Mouse (Mus musculus) retina, postnatal 7 days (tissue): ENCODE data around the gene Rab22a.
"Not testable (repeated sequence)": the region's sequence is repeated elsewhere in the genome, so short reads cannot be mapped to it uniquely, and the experiment has no call there.

Experiments used
- DNase-seq: peaks from one replicate; pipeline ENCODE4 v3.0.0-alpha.2; 2012; ENCODE audit warnings: low read depth, low spot score

Rab22a gene

DNA sequence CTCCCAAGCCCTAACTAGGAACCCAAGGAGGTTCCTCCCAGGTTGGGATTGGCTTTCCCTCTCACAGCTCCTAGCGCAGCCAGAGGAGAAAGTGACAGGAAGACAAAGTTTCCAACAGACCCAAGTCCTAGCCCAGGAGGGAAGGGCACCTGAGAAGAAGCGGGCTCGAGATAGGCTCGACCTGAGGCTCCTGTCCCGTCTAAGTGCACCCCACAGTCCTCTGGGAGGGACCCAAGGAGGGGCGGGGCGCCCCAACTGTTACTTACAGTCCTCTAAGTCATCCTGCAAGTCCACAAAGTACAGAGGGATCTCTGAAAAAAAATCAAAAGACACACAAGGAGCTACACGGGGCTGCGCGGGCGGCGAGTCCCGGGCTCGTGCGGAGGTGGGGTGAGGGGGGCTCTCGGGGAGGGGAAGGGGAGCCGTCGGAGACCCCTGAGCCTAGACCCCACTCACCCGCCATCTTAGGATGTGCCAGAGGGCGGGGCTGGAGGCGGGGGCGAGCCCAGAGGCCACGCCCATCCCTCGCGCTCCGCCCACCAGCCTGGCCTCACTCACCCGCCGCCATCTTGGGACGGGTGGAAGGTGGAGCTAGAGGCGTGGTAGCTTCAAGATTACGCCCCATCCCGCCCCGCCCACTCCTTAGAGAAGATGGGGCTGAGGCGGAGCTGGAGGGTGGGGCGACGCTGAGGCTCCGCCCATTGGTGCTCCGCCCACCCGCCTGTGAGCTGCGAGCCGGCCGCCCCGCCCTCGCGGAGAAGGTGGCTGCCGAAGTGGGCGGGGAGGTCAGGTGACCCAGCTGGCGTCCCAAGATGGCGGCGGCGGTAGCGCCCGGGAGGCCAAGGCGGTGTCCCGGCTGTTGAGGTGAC is at the start of gene Rab22a:
Rab22a (plus strand) TSS at position 704 of the 869 bp plus-strand sequence.
- peak; percentile 99 for DNase-seq

DNA sequence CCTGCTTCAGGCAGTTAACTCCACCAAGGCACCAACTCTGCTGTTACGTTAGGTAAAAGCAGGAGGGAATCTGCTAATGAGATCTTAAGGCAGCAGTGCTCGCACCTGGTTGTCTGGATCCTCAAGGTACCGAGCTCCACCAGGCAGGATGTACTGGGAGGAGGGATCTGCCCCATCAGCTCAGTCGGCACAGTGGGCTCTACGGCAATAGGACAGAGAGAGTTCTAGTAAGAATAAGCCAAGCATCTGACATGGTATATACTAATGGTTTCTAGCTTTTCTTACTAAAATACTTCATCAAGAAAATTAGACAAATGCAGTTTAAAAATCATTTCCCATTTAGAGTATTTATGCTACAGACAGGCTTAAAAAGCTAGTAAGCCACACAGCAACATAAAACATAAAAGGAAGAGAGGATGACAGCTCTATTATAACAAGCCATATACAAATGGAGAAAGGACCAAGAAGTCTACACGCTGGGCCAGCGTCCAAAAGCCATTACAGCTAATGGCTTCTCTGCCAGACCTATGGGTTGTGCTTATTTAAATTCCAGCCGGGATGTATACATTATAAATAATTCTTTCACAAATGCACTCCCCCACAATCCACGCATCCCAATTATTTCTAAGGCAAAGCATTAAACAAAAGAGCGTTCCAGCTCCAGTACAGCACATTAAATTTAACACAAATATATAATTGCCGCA is 44.0 kb upstream of the Rab22a start:
- no peak for DNase-seq

DNA sequence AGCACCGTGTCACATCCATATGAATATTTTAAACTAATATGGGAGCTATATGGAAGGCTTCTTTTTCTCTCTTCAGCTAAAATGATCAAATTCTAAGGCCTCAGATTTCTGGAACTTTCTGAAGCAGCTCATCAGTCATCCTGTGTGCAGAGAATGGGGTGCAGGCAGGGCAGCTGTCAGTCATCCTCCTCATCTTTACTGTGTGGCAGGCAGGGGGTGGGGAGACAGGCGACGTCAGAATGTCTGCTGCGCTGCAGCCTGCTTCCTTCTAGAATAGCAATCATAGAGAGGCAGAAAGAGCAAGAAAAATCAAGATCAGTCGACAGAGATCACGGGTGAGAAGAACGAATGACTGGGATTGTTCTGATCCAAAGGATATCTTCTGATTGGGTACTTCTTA is 43.4 kb upstream of the Rab22a start:
- no peak for DNase-seq

DNA sequence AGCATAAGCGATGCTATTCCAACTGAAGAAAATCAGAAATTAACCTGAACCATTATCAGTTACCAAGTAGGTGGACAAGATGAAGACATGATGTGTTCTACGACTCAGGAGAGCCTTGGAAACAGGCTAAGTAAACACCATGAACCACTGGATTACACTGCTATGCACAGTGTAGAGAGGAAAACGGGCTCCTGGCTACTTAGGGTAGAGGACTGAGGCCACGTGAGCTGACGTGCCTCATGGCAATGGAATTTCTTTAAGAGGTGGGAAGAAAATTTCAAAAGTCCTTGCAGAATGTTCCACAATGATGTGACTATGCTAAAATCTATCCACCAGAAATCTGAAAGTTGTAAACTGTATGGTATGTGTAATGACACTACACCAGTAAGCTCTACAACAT is 40.4 kb upstream of the Rab22a start:
- DNase-seq, result no peak

DNA sequence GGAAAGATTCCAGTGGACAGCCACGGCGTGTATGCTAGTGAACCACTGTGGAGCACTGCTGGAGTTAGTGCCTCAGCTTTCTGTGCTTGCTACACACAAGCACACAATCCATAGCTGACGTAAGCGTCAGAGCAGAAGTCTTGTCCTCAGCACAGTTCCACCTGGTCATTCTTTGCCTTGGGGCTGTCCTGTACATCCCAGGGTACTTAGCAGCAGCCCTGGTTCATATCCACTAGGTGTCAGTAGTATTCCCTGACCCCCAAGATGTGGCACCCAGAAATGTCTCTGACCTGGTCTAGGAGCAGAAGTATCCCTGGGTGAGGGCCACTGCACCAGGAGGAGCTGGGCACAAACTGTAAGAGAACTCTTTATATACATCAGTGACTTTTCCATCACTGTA is 38.9 kb upstream of the Rab22a start:
- DNase-seq, result no peak

DNA sequence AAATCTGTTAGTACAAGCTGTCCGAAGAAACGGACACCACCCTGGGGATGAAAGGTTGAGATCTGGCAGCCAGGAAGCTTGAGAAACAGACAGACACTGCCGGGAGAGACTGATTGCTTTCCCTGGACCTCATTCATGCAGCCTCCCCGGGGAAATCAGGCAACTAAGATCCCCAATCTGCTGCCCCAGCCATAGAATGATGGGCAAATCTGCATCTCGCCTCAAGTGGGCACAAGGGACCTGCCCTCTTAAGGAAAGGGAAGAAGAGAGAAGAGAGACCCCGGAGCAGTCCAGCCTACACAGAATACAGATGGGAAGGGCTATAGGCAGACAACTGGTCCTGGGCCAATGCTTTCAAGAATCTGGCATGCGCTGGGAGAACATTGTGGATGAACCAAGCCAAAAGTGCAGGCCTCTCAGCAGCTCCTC is 37.4 kb upstream of the Rab22a start:
- no peak for DNase-seq

DNA sequence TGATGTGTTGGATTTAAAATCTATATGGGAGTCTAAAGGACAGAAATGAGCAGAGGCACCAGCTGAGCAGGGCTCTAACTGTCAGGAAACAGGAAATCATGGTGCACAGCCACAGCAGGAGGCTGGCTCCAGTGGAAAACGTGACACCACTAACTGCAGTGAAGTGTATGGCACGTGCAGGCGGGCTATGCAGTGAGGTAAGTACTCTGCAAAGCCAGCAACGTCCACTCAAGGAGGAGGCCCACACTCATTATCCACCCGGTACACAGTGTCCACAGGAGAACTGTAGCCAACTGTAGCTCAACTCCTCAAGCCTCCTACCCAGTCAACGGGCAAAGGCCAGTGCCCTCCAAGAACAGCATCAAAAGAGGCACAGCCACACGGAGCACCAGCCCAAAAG is 34.9 kb upstream of the Rab22a start:
- DNase-seq, result no peak

DNA sequence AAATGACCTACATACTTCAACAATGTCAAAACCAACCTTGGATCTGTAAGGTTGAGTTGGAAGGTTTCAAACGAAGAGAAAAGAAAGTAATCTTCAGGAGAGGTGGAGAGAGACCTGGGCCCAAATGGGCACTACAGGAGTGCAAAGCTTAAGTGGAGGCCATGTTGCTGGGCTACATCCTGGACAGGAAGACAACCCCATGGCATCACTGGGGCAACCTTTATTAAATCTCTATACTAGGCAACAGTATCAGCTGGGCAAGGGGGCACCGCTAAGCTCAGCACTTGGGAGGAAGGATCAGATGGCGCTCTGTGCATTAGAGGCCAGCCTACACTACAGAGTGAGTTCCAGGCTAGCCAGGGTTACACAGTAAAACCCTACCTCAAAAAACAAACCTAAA is 33.8 kb upstream of the Rab22a start:
- no peak for DNase-seq

DNA sequence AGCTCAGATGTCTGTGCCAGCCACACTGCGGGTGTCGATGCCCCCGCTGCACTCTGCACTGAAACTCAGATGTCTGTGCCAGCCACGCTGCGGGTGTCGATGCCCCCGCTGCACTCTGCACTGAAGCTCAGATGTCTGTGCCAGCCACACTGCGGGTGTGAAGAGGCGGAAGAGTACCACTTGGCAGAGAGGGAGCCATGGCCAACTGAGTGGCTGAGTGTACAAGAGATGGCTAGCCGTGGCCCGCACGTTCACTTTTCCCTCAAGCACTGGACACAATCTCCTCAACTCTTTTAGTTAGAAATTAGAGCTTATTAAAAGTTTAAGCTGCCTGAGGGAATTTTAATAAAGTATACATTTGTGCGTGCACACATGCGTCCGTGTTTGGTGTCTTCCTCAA is 25.5 kb upstream of the Rab22a start:
- not testable (repeated sequence) for DNase-seq

DNA sequence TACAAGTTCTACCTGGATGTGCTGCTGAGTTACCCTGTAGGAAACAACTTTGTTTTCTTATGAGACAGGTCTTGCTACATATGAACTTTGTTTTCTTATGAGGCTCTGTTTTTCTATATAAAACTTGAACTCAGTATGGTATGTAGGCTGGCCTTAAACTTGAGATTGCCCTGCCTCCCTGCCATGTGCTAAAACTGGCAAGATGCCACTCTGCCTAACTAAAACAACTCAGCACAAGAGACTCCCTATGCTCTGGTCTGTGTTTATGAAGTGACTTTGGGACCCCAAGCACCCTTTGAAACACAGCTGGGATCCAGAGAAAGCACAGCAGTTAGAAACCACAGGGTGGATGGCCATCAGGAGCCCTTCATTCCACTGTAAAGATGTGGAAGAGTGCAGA is 18.2 kb upstream of the Rab22a start:
- DNase-seq, result no peak

DNA sequence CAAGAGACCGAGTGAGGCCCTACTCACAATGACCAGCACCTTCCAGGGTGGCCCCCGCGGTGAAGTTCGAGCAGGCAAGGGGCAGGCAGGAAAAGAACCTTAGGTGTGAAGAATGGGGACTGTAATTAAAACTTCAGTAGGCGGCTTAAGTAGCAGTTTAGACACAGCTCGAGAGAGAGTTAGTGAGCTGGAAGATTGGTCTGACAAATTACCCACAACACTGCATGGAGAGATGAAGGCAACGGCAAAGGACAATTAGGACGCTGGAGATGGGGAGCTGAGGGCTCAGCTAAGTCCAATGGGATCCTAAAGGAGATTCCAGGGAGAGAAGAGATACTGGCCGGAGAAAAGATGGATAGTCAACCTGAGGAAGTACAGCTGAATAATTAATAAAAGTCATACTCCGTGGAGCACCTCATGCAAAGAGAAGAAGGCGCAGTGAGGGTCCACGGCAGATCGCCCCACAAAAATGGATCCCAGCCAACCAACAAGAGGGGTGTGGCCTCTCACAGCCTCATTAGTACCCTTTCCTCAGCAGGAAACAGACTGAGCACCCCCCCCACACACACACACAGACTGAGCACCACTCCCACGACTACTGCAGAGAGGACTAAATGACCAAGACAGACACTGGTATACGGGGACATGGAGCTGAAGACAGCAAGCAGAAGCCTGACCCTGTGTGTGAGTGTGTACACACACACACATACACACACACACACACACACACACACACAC is 17.1 kb upstream of the Rab22a start:
- no peak for DNase-seq

DNA sequence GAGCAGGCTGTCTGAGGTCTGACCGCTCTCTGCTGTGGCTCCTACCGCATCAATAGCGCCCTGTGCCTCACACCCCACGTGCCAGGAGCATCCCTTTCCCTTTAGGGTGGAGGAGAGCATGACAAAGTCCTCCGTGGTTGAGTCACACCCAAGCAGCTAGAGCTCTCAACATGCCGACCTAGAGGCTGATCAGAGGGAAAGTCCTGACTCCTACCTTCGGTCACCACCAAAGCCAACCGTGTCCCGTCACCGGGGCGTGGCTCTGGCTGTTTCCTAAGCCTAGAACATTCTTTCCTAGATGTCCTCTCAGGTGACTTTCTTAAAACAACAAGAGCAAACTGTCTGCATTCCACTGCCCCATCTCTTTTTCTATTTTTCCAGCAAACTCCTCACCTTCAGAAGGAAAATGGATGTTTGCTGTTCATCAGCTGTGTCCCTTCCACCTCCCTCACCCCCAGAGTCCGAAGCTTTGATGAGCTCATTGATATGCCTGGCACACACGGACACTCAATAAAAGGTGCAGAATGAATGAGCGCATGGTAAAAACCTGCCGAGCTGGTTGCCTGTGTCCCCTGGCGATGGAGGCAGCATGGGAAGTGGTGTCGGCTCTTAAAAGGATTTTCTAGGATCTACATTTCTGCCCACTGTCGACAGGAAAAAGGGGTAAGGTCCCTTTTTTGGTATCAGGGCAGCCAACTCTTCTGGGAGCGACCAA is 12.2 kb upstream of the Rab22a start:
- no peak for DNase-seq

DNA sequence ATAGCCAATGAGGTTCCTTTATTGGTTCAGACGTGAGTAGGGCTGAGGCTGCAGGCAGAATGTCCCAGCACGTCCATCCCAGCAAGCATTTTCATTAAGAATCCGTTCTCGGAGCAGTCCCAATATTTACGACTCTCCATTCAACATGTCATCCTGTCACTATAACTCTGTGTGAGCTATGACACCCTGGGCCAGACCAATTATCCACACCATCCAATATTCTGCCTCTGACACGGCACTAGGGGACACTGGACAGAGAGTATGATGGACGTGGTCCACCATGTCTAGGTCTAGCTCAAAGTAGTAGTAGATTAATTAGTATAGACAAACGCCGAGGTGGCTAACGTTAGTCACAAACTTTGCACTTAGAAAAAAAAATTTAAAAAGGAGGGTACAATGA is 9.8 kb upstream of the Rab22a start:
- no peak for DNase-seq

DNA sequence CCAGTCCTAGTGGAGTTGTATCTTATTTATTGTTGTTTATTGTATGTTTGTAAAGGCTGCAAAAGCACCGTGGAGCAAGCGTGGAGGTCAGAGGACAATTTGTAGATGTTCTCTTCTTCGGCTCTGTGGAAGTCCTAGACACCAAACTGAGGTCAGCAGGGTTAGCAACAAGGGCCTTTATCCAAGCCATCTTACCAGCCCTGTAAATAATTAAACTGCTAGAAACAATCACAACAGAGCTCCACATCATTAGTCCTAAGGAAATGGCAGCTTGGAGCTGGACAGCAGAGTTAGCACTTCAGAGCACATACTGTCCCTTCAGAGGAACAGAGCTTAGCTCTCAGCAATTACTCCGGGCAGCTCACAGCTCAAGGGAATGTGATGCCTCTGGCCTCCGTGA is 6.0 kb upstream of the Rab22a start:
- DNase-seq, result no peak

DNA sequence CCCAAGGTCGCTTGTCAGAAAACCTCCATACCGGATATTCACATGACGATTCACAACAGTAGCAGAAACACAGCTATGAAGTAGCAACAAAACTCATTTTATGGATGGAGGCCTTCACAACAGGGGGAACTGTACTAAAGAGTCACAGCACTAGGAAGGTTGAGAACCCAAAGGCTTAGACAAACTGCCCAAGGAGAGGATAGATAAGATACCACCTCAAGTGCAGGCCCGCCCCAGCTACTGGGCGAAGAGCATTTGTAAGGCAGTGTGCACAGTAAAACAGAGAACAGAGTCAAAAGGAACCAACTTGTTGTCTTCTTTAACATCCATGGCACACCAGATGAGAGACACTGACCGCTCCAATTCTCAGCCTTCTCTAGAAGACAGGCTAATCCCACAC is 1.8 kb upstream of the Rab22a start:
- DNase-seq, result no peak

DNA sequence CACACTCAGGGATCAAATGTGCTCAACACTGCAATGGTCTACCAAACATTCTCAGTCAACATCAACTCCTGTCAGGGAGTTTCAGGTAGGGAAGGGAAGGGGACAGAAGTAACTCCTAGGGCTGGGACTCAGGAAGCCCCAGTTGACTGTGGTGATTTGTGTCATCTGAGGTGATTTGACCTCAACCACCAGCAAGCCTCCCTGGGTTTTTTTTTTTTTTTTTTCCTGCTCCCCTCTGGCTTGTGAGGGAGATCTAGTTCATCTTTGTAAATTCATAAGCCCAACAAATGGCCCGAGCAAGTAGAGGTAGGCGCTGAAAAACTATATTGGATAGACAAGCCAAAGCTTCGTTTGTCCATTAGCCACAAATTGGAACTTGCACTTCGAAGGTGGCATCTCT is 1.0 kb upstream of the Rab22a start:
- DNase-seq, result no peak

DNA sequence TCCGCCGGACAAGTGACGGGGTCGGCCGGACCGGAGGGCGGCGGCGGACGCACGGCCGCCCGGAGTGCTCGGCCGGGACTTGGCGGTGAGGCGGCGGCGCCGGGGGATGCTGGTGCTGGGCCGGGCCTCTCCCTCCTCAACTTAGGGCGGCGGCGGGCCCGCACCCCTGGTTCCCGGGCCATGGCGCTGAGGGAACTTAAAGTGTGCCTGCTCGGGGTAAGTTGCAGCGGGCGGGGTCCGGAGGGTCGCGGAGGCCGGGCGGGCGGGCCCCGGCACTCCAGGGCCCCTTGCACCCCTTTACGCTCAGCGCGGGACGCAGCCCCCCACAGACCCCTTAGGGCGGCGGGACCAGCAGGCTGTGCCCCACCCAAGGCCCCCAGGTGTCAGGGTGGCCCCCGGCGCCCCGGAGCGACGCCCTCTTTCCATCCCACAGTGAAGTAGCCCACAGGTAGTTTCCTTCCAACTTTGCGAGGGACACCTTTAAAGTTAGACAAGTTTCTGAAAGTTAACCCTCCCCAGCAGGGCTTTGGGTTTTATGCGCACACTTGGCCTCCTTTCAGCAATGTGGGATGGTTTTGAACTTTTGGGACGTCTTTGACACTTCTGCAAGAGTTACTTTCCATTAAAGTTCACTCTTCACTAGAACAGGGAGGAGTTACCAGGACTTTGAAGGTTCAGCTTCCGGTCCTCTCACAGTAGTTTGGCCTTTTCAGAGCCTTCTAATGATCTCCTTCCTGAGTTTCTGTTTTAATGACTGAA is 545 bp downstream of the Rab22a start:
- DNase-seq, result peak; percentile 5

DNA sequence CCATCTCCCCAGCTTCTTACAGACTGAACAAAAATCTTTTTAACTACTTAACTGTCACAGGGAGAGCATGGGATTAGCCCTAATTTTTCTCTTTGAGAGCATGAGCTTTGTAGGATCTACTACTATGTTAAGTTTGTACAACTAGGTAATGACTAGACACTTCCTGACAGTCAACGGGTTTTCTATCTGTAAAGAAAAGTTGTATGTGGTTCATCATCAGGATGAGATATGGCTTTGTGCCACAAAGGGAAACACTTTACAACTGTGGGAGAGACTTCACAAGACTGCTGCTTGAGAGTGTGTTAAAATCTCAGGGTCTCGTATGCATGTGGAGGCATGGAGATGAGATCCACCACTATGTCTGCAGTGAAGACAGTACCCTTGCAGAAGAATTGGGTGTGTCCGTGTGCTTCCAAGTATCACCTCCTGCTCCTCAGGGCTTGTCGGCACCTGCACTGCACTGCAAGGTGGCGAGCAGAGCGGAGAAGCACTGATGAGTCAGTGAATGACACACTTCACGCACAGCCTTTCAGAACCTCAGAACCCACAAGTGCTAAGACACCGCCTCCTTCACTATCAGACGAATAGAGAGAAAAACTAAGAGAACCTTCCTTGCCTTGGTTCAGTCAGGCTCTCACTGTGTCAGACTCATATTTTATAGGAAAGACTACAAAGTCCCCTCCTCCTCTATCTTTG is 2.8 kb downstream of the Rab22a start:
- DNase-seq, result no peak

DNA sequence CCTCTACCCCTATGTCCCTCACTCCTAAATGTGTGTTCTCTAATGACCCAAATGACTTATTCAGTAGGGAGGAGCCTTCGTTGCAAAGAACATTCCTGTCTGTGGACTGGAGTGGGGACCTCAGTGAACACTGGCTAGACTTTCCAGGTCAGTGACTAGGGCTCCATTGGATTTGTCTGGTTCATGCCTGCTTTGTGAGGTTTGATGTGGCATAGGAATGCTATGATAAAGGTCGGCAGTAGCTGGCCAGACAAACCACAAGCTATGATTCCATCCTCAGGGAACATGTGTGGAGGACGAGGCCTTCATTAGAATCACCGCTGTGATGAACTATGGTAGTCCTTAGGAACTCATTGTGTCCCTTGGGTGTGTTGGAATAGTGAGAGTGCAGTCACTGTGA is 5.2 kb downstream of the Rab22a start:
- no peak for DNase-seq

DNA sequence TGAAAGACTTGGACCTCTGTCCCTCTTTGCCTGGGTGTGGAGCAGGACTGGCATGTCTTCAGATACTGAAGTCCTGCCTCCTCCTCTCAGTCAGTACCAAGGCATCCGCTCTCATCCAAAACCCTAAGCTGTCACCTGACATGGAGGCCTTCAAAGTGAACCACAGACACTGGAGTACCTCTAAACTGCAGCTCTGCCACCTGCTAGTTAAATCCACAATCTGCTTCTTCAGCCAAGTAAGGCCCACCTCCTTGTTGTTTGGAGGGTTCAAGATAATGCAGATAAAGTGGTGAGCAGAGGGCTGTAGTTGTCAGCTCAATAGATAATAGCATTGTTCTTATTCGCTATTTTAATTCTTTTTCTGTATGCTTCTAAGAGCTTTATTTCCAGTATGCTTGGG is 5.7 kb downstream of the Rab22a start:
- DNase-seq, result no peak
